Mouse (Mus musculus) thymus, postnatal 14 days (tissue): ENCODE results near the gene Hivep2.

Experiments
- DNase-seq: peaks from one replicate; pipeline ENCODE4 v3.0.0; 2021

Gene Hivep2

DNA sequence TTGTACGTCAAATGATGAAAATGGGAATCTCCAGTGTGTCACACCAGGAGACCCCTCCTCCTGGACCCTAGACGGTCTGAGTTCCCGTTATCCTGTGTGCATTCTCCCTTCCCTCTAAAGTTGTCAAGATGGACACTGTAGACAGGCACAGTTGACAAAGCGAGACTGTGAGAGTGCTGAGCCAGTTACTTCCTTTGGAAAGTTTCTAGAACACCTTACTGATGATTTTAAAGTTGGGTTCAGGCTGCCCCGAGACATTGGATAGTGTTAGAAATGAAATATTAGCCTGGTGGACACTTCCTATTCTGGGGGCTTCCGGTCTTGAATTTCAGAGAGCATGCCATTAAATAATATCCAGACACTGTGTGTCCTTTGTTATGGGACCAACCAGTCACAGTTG lies 83.8 kb downstream of the Hivep2 start:
- DNase-seq = no peak

DNA sequence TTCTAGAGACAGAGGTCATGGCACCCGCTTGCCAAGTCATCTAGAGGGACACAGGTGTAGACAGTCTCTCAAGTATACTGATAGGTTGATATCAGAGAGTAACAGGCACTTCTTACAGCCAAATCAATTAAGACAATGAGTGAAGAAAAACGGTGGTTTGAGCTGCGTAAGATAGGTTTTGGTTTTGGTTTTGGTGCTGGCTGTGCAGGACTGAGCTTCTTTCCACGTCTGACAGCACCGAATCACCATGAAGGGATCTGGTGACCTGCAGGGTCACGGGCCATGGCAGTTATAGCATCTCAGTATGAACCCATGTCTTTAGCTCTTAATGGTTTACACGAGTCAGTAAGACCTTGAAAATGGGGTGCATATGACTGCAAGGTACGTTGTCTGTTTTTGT lies 84.7 kb downstream of the Hivep2 start:
- no peak for DNase-seq

DNA sequence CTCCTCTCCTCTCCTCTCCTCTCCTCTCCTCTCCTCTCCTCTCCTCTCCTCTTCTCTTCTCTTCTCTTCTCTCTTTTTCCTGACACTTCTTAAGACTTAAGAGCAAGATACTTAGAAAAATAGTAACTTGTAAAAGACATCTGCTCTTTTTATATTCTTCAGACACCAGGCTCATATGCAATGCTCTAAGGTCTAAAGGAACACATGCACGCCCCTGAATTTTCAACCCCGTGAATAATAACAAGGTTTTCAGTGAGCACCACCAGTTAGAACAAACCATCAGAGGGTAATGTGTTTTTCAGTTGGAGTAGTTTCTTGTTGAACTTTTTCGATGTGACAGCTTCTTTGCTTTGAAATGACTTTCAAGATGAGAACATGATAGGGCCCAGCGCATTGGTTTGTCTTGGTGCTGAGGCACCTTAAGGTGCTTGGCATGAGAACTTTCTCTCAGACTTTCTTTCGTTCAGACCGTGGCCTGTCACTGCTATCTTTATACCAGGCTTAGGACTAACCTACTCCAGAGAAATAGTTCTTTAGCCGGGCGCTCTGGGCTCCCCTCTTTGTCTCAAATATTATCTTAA lies 86.3 kb downstream of the Hivep2 start:
- no peak for DNase-seq

DNA sequence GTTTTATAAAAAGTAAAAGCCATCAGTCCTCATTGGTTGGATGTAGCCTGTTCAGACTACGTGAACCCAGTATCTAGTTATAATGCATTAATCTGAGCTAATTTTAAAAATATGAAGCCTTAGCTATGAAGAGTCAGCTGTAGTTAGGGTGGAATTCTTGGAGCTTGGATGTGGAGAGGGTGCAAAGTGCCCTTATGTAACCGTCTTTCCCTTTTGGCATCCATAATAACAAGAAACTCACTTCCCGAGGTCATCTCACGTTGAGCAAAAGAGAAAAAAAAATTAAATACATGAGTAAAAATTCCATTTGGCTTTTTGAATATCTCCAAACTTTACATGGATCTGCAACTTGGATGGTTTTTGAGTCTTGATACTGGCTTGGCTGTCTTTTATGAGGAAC lies 89.0 kb downstream of the Hivep2 start:
- no peak for DNase-seq

- no peak for DNase-seq
Observed at GRCm38 (mm10) chr10:14055533-14055981, 89.7 kb downstream of the Hivep2 start.

DNA sequence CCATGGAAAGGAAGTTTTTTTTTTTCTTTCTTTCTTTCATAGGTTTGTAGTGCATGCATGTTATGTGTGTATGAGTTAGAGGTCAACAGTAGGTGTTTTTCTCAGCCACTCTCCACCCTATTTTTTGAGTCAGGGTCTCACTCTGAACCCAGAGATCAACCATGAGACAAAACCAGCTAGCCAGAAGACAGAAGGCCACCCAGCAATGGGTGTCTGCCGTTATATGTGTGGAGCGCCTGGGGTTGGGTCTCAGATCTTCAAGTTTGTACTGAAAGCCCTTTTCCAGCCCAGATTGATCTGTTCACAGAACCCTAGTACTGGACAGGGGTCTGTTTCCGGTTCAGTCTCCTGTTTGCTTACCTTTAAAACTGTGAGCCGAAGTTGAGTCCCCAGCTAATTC lies 90.2 kb downstream of the Hivep2 start:
- no peak for DNase-seq

- DNase-seq = no peak
Observed at GRCm38 (mm10) chr10:14056584-14057451, 90.9 kb downstream of the Hivep2 start.

- DNase-seq = no peak
Observed at GRCm38 (mm10) chr10:14057841-14058605, 92.1 kb downstream of the Hivep2 start.

DNA sequence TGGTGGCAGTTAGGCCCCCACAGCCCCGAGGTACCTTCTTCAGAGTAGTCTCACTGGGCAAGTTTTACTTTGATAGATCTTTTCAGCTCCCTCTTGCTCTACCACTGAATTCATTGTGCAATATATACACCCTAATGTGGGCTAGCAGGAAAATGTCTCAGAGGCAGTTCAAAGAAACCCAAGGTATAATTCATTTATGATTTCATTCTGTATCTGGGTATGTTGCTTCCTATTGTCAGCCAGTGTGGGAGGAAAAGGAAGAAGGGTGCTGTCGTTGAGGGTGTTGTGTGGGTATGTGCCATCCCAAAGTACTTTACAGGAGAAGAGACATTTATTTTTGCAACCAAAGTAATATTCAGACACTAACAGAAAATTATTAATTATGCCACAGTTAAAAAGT lies 92.9 kb downstream of the Hivep2 start:
- no peak for DNase-seq

GRCm38 (mm10) chr10:14059581-14059980 lies 93.7 kb downstream of the Hivep2 start:
- no peak for DNase-seq

DNA sequence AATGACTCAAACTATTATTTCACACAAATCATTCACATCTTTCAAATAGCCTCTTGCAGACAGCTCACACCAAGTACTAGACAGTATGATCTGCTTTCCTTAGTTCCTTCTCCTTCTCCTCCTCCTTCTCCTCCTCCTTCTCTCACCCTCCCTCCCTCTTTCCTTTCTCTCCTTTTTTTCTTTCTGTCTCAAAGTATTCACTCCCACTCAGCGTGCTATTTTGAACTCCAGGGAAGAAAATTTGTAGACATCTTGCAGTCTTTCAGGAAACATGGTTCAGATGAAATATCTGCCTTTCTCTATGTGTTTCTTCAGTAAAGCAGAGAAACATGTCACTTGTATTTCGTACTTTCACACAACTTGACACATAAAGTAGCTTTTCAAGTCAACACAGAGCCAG lies 94.4 kb downstream of the Hivep2 start:
- no peak for DNase-seq

DNA sequence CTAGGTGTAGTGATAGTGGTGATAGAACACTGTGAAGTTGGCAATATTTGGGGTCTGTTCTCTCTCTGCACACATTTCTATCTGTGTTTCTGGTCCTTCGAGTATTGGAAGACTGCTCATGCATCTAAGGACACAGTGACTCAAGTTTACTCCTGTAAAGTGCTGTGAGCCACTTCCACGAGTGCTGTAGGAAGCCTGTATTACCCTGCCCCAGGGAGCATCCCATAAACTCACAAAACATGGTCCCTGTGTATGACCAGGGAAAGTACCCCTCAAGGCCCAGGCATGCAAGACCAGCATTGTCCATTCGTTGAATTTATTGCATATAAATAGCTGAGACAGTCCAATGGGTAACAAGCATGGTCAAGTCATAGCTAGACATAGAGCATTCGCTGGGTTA lies 97.4 kb downstream of the Hivep2 start:
- DNase-seq = no peak

DNA sequence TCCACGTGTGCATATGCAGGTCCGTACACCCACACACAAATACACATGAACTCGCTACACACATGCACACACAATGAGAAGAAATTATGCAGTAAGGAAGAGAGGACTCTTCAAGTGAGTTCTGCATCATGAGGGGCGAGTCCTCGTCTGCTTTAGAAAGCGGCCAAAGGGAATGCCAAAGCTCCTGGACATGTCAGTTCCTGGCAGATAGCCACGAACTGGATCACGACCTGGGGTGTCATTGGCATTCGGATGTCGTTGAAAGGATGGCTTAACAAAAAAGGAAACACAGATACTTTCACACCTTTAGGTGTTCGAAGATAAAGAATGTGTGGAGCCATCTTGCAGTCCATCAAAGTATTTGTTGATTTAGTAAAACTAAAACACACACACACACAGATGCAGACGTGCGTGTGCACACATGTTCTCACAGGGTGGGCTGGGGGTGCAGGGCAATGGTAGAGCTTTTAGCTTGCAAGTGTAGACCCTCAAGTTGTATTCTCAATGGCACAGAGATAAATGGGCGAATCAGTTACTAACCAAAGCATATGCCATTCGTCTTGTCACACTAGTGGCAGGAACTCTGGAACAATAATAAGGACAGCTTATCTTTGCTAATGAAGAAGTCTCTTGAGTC lies 99.0 kb downstream of the Hivep2 start:
- DNase-seq = no peak

DNA sequence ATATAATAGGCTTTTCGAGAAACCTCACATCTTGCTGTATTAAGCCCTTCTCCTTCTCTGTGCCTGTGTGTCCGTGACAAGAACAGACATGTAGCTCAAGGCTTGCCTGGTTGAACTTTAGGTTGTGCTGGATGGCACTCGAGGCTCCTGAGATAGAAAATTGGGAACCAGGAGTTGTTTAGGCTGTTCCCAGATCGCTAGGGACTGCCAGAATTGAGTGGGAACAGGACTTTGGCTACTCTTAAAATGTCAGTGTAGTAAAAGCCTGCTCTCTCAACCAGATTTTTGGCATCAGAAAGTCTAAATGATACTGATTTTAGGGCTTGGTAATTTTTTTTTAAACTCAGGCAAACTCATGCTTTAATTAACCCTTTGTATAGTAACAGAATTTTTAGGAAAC lies 101.9 kb downstream of the Hivep2 start:
- DNase-seq = no peak

GRCm38 (mm10) chr10:14070498-14071079 lies 104.7 kb downstream of the Hivep2 start:
- no peak for DNase-seq

- DNase-seq = no peak
Observed at GRCm38 (mm10) chr10:14072504-14072903, 106.6 kb downstream of the Hivep2 start.

DNA sequence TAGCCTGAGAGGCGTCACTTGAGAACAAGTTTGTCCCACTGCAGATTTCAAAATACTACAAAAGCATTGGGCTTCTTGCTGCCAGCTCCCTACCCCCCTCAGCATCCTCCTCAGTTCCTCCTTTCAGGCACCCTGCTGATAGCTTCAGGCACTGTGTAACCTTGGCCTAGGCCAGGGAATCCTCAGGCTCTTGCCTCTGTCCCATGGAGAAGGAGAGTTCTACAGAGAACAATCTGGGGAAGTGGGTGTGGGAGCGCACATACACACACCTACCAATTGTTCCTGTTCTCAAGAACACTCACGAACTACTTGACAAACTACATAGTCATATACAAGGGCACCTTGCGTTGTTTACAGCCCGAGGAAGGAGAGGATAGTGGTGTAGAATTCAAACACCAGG lies 109.9 kb downstream of the Hivep2 start:
- DNase-seq = no peak

DNA sequence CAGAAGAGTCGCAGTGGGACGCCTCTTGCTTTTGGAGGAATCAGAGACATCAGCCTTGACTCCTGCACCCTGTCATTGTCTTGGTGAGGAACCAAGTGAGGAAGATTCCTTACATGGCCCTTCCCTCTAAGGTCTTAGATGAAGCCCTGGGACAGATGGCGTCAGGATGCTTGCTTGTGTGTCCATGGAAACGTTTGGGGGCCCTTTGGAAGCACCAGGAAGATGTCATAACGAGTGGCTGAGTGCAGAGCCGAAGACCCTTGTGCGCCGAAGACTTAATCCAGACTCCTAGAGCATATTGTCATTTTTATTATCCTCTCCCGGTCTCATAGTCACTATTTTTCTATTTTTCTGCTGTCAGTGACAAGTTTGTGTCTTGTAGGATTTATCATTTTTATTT lies 111.0 kb downstream of the Hivep2 start:
- no peak for DNase-seq

DNA sequence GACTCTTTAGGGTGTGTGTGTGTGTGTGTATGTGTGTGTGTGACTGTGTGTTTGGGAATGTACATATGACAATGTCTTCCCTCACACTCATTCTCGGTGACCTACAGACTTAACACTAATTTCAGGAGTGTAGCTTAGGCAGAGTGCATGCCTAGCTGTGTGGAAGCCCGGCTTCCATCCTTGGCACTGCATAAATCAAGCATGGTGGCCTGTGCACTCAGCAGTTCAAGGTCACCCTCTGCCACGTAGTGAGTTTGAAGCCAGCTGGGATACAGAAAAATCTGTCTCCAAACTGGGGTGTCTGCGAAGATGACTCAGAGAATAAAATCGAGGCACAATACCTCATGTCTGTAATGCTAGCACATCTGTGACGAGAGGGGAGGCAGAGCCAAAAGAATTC lies 115.0 kb downstream of the Hivep2 start:
- DNase-seq = no peak

GRCm38 (mm10) chr10:14081824-14082223 lies 115.9 kb downstream of the Hivep2 start:
- no peak for DNase-seq

DNA sequence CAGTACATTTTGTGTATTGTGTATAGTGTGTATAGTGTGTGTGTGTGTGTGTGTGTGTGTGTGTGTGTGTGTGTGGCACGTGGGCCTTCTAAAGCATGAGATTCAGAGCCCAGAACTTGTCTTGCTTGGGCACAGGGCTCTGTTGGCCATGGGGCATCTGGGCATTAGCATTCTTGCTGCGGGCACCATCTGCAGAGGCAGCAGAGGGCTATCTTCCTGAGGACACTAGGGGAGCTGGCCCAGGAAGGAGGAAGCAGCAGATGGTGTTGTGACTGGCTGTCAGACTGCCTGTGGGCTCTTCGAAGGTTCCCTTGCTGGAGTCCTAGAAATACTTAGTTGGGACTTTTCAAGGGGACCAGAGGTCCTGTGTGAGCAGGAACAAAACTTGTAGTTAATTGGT lies 116.4 kb downstream of the Hivep2 start:
- no peak for DNase-seq

DNA sequence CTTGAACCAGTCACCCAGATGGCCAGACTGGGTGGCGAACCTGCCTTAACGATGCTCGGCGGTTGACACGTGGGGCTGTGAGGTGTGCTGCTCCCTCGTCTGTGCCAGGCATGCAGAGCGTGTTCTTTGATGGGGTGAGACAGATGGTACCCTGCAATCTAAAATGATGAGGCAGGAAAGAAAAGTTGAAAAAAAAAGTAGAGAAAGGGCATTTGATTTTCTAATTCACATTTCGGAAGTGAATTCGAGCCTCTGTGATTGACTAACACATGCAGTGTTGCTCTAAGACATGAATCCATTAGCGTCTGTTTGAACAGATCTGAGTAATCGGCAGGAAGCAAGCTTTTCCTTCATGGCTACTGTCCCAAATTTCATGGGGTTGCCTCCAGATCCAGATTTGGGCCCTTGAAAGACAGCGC lies 119.4 kb downstream of the Hivep2 start:
- peak; percentile 73 for DNase-seq
